Mouse (Mus musculus) NIH3T3 (cell line): Measurements from ENCODE around the gene Nudt3.
"Not testable (repeated sequence)": the region's sequence is repeated elsewhere in the genome, so short reads cannot be mapped to it uniquely, and the experiment has no call there.

Source experiments
- DNase-seq: peaks from one replicate; pipeline ENCODE4 v3.0.0-alpha.2; 2012; ENCODE audit warnings: low read depth

Gene Nudt3

DNA sequence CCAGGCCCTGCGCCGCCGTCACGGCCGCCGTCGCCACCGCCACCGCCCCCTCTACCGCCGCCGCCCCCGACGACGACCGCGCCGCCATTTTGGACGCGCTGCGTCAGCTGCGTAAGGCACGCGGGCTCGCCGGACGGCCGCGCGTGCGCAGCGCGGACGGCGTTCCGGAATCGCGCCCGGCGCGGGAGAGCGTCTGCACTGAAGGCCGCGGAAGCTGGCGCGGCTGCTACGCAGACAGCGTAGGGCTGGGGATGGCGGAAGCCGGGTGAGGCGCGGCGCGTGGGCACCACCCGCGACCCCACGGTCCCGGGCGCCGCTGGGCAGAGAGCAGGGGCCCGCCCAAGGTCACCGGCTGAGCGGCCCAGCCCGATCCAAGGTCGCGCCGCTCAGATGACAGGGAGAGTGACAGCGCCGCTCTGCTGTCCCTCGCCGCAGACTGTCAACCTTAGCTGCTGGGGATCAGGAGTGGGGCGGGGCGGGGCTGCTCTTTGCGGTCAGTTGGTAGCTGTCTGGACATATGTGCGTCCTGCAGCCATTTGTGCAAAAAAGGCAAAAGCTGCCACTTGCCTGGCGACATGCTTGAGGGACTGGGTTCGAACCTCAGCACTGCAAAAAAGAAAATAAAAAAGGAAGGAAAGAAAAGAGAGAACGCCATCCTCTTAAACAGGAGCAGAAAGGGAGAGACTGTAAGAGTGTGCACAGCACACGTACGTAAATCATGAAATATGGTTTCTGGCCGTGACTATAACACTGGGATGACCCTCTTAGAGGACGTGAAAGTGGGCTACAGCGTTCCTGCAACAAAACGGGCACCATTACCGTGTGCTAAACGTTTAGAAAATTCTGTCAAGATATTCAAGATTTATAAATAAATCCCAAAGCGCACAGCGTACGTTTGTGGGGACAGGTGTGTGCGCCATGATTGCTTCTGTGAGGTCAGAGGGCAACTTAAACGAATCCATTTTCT is at the start of gene Nudt3:
Gene Nudt3, minus strand, starts transcription at position 136 of the 967 bp plus-strand sequence.
- DNase-seq = peak; percentile 97

DNA sequence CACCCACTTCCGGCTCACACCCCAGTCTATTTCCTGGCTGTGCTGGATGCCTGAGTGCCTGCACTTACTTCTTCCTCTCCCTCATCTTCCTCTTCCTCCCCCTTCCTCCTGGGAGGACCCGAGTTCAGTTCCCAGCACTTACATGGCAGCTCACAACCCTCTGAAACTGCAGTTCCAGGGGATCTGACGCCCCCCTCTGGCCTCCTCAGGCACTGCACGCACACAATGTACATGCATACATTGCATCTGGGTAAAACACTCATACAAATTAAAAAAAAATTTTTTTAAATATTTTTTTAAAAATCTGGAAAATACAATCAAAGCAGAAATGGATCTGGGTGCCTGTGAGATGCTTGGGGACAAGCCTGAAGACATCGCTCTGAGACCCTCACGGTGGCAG is 48.4 kb upstream of the Nudt3 start:
- no peak for DNase-seq

DNA sequence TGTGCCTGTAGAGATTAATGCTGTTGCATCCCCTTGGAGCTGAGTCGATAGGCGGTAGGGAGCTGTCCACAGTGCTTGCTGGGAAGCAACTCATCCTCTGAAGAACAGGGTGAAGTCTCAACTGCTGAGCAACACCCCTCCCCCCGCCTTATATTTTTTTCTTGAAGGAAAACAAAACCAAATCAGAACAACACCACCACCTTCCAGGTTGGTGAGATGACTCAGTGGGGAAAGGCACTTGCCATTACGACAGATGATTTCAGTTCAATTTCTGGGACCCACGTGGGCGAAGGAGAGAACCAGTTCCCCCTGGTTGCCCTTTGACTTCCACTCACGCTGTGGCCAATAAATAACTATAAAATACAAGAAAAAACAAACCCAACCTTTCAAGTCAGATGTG is 35.5 kb upstream of the Nudt3 start:
- DNase-seq = no peak

DNA sequence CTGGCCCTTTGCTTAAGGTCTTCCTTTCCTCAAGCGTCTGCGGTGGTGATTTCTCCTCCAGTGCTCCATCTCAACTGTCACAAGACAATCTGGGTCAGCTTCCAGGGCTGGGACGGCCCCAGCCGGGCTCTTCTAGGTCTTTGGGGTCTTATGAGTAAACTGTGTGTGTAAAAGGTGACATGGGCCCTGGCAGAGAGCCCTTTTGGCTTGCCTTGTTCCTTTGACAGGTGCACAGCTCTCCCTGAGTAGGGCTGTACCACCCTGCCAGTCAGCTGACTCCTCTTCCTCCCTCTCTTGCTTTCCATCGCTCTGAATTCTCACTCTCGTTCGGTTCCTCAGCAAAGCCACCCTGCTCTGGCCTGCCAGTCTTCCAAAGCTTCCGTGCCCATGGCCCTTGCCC is 33.8 kb upstream of the Nudt3 start:
- no peak for DNase-seq

DNA sequence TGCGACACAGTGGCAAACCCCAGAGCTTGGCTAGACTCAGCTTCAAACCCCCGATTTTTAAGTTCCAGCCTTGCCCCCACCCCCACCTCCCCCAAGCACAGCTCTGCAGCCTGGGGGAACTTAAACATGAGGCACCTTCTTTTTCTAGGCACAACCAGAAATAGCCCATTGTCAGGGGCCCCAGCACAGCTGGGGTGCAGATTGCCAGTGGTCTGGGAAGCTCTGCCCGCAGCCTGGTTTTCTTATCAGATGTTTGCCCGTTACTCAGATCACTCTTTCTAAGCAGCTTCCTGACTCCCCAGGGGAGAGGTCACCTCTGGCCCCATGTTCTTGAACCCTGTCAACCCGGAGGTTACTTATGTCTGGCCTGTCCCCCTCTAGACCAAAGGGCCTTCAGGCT is 33.1 kb upstream of the Nudt3 start:
- no peak for DNase-seq

DNA sequence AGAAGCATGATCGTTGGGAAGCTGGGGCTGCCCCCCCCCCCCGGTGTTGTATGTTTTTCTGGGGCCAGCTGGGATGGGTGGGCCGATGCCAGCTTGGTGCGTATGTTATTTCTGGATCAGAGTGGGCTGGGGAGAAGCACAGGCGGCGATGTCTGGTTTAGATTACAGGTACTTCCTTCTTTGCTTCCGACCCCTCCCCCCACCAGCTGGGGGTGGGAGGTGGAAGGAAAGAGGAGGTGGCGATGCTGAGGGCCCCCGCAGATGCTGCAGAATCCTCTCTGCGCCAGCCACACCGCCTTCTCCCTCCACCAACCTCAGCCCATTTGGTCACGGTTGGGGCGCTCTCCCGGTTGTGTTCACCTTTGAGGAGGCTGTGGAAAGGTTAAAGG is 32.7 kb upstream of the Nudt3 start:
- no peak for DNase-seq

DNA sequence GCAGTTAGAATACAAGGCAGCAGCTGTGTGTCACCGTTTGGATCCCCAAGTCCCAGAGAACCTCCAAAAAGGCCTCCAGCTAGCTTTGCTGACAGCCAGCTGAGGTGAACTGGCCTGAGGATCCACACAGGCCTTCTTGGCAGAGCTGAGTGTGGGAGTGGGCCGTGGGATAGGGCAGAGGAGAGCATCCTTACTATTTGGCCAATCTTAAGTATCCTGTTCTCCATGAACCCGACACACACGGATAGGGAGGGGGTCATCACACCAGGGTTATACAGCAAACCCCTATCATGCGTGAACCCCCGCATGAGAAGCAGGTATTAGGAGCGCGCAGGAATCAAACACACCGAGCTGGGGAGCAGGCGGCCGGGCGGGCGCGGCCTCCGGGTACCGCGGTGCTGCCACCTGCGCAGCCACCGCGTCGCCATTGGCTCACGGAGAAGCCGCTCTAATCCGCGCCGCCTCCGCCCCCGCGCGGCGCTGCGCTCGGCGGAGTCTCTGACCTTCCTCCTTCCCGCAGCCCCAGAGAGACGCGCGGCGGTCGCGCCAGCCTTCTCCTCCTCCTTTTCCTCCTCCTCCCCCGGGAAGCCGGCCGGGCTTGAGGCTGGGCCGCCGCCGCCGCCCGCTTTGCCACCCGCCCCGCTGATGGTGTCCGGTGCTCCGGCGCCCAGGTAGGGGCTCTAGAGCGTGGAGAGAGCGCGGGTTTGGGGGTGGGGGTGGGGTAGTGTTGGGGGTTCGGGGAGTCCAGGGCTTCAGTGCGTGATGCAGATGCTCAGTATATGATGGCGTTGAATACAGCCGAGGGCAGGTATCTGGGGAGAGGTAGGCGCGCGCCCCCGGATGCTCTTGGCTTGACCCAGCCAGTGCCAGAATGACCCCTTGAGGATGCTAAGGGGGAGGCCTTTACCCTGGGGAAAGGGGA is 32.1 kb upstream of the Nudt3 start, which contains the start of gene Pacsin1:
Gene Pacsin1, plus strand, starts transcription at position 421 of the 922 bp plus-strand sequence.
- DNase-seq = no peak

DNA sequence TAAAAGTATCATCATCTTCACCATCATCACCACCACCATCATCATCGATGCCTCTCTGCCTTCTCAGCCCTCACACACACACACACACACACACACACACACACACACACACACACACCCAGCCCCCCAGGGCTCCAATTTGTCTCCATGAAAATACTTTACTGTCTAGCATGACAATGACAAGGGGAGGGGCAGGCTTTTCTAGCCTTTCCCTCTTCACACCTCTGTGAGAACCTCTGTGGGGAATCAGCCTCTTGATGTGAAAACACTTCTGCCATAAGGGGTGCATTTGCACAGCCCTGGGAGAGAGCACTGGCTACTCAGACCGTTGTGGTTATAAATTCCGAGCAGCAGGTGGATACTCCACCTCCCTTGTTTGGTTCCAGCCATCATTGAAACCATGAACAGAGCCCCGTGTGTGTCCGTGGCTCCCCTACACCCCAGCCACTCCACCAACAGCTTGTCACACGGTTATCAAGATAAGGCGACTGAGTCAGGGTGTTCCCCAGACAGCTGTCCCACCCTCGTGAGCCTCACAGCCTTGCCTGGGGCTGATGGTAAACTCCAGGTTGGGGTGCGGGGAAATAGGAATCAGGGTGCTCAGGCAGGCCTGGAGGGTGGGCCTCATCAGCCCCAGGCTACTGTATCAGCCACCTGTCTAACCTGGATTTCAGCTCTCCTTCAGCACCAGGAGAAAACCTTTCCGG is 30.1 kb upstream of the Nudt3 start:
- no peak for DNase-seq

DNA sequence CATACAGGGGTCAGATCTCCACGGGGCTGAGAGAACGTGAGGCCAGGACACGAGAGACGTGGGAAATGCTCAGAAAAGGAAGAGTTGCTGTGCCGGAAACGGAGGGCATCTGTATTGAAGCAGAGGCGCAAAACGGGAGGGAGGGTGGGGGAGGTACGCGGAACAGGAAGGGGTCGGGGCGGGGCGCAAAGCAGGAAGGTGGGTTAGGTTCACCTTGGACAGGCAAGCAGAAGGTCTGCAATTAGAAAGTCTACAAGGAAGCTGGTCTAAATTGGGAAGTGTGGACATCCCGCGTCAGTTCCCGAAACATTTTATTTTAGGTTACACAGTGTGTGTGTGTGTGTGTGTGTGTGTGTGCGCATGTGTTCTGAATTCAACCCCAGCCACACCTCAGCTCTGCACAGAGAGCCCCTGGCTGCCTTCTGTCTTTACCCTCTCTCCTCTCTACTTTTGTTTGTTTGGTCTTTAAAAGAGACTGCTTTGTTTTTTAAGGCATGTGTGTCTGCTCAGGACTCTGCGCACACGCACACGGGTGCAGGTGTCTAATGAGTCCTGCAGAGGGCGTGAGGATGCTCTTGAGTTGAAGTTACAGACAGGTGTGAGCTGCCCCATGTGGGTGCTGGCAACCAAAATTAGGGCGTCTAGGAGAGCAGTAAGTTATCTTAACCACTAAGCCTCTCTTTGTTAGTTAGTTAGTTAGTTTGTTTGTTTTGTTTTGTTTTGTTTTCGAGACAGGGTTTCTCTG is 28.9 kb upstream of the Nudt3 start:
- no peak for DNase-seq

DNA sequence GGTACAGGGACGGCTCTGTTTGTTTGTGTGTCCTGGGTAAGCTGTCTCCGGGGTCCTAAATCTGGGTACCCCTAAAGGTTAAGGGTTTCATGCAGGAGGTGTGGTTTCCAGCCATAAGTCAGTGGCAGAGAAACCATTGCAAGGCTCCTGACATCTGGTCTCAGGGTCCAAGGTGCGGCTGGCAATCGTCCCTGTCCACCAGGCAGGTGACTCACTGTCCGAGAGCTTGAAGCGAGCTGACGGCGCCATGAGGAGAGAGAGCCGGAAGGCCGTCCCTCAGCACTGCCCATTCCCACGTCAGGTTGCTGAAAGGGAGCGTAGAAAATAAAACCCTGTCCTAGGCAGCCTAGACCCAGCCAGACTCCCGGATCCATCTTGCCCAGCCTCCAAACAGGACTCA is 27.3 kb upstream of the Nudt3 start:
- DNase-seq = no peak

DNA sequence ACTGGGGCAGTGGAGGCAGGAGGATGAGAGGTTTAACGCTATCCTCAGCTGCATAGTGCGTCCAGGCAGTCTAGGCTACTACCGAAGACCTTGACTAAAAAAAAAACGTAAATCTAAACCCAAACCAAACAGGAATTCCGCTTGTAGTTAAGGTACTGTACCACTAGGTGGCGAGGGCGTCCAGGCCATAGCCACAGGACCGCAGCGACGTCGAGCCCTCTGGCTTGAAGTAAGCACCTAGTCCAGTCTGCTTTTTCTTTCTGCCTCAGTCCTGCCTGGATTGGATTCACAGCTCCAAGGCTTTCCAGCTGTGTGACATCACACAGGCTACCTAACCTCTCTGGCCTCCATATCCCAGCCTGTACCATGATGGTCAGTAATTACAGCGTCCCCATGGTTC is 26.9 kb upstream of the Nudt3 start:
- peak; percentile 85 for DNase-seq

DNA sequence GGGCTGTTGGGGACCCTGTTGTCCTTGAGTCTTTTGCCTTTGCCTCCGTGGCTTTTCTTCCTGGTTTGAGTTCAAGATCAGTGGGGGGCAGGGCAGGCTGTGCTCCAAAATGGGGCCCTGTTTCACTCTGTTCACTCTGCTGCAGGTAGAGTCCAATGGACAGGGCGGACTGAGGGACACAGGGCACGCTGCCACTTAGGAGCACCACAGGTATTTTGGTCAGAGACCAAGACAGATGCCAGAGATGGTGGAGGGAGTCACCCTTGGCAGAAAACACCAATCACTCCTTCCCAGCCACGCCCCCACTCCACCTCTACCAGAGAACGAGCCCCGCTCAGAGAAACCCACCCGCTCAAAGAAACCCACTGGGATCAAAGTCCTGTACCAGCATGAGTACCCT is 22.5 kb upstream of the Nudt3 start:
- DNase-seq = no peak

DNA sequence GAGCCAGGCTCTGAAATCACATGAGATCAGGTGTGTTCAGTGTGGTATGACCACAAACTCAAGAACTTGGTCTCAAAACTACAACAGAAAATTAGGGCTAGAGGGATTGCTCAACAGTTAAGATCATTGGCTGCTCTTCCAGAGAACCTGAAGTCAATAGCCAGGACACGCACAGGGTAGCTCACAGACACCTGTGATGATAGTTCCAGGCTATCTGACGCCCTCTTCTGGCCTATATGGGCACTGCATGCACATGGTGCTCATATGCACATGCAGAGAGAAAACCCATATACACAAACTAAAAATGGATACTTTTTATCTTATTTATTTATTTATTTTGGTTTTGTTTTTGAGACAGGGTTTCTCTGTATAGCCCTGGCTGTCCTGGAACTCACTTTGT is 21.3 kb upstream of the Nudt3 start:
- no peak for DNase-seq

DNA sequence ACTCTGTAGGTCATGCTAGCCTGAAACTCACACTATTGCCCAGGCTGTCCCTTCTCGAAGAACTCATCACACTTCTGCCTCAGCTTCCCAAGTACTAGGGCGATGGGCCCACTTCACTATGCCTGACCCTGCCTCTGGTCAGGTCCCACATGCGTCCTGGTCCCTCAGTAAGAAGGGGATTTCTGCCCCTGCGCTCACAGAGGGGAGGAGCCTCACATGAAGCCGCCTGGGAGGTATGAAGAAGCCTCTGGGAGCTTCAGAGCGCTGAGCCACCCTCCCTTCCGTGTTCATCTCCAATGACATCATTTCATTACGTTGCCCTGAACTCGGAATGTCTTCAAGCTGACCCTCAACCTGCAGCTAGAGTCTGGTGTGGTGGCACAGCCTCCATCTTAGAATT is 20.5 kb upstream of the Nudt3 start:
- no peak for DNase-seq

DNA sequence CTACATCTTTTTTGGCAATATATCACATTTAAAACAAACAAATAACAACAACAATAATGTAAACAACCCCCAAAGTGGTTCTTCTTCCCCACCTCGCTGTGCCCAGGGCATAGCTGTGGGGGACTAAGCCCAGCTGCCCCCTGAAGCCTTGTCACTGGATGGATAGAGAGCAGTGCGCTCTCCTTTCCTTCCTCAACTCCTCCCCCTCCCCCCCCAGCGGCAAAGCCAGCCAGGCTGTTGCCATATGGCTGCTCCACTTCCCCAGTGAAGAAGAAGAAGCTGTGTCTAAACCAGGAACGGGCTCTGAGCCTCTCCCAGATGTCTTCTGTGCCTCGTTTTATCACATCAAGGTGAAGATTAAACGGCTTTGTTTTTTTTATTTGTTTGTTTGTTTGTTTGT is 19.8 kb upstream of the Nudt3 start:
- DNase-seq = no peak

DNA sequence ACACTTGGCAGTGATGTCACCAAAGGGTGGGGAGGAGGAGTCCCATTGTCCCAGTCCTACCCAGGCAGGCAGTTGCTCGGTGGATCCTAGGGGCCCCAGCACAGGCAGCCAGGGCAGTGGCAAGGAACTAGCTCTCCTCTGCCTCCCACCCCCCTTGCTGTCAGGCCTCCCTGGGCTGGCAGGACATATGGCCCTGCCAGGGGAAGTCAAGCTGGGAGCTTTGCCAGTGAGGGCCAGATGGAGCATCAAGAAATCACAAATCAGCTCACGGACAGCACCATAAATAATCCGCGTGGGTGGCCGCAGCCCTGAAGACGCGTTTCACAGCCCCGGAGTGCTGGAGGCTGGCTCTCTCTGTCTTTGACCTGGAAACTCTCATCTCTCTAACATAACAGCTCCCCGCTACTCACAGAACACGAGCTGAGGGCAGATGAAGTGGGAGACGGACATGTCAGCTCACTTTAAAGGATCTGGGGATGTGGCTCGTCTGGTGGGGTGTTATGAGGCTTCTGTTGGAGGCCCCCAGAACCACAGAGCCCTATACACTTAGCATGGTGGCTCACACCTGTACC is 19.3 kb upstream of the Nudt3 start:
- DNase-seq = peak; percentile 62

DNA sequence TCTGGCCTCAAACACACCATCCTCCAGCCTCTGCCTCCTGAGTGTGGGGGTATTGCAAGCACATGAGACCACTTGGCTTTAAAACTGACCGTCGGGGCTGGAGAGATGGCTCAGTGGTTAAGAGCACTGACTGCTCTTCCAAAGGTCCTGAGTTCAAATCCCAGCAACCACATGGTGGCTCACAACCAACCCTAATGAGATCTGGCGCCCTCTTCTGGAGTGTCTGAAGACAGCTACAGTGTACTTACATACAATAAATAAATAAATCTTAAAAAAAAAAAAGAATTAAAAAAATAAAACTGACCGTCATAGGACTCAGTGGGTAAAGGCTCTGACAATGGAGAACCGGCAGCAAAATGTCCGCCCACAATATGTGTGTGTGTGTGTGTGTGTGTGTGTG is 16.6 kb upstream of the Nudt3 start:
- not testable (repeated sequence) for DNase-seq

DNA sequence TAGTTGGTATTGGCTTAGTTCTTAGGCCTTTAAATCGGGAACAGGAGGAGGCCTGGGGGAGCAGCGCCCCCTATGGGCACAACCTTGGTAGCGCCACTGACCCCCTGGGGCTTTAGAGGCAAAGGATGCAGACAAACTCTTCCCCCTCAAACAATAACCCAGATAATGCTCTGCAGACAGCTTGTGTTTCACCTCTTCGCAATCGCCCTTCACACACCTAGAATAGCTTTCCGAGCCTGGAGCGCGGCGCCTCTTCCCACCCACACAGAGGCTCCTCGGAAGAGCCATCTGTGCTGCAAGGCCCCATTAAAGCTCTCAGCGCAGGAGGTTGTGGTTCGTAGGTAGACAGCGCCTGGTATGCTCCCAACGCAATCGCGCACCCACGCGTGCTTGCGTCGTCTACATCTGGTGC is 15.6 kb upstream of the Nudt3 start:
- DNase-seq = no peak

DNA sequence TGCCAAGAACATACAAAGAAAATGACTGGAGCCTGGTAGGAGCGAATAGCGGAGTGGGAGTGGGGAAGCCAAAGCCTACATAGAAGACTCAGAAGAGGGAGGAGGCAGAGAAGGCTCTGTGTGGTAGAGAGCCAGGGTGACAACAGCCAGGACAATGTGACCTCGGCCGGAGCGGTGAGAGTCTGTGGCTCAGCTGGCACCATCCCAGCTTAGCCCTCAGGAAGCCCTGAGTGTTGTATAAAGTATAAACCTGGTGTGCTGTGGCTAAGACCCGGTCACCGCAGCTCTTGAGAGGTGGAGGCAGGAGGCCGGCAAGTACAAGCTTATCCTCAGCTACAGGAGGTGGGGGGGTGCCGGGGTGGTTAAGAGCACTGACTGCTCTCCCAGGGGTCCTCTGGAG is 14.0 kb upstream of the Nudt3 start:
- no peak for DNase-seq

DNA sequence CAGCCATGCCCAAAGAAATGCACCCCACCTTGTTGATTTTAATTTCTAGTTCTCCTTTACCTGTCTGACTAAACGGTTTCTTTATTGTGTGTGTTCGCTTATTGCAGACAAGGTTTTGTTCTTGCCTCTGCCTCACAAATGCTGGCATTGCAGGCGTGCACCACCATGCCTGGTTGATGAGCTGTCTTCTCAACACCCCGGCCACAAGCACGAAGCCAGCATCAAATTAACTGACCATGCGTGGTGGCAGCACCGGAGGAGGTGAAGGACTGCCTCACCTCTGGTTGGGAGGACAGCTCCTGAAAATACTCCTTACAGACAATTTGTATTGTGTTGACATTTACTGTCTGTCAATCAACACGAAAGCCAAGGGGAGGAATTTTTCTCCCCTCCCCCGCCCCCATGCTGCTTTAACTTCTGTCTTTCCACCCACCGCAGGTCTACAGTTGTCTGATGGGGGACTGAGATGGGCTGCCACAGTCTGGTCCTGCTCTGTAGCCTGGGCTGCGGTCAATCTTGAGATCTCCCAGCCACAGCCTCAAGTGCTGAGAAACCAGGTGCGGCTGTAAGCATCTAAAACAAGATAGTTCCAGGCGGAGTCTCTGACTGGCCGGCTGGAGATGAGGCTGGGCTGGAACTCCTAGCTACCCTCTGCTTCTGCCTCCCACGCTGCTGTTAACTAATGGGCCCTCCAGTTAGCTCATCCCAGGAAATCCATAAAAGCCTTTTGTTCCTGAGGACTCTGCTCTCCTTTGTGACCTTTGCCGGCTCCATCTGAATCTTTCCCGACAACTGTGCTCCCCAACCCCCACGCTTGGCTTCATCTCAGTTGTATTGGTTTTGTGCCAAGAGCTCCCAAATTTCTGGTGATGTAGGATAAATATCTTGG is 13.1 kb upstream of the Nudt3 start, which contains the start of gene Rps10:
Gene Rps10, minus strand, starts transcription at position 538 of the 889 bp plus-strand sequence.
- DNase-seq = no peak
